Mouse (Mus musculus) heart, postnatal 4 days (tissue): ENCODE measurements at regions not wholly inside any gene's neighbourhood (a gene's known extent, or its start where the extent isn't known, plus 50 kb on each side); places are given as distances from the start of the nearest gene placed in this dataset.
A peak's percentile ranks its signal among the peaks of the same experiment; 100 is the strongest.

Experiments
- DNase-seq: peaks from one replicate; pipeline ENCODE4 v3.0.0; 2021

DNA sequence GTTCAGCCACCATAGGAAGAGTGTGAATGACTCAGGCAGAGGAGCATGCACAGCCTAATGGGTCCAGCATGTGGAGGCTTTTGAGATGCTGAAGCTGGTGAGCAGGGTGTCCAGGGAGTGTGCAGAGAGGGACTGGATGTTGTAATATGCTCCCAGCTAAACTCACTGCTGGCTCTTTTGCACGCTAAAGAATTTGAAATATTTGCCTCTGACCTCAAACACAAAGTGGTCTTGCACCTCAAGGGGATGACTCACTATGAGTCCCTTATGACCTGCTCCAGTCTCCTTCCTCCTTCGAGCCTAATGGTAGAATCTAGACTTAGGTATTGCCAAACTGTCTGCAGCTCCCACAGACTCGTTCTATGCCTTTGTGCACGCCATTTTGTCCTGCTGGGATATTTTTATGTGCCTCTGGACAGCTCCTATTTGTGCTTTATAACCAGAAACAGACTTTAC is 55.0 kb upstream of the Slit3 start:
- no peak for DNase-seq

GRCm38 (mm10) chr11:35057791-35058190 is 63.2 kb upstream of the Slit3 start:
- DNase-seq = no peak

- no peak for DNase-seq
Measured at GRCm38 (mm10) chr11:35055496-35056125, 65.4 kb upstream of the Slit3 start.

GRCm38 (mm10) chr11:35053613-35053950 is 67.4 kb upstream of the Slit3 start:
- DNase-seq = peak; percentile 9

DNA sequence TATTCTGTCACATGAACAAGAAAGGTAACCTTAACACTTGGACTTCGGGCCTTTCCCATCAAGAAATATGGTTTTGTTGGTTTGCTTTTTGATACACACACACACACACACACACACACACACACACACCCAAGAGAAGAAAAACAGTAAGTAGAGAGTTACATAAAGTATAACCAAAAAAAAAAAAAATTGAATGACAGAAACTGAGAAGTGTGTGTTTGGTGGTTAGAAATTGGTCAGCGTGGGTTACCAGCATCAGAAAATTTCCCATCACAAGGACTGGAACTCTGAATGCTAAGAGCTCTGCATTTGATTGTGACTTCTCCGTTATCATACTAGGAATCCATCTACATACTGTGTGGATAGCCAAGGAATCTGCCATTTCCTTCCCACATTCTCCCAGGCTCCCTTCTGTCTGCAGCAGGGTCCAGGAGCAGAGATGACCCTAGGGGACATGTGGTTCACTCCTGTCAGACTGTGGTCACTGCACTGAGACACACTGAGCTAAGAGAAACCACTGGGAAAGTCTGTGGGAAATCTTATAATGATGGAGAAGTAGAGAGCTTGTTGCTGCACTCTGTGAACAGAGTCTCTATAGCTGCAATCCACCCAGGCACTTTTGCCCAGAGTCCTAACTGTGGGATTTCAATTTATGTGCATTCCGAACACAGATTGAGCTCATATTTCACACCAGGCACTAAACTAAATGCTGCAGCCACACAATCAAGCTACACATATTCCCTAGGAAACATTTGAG is 68.0 kb upstream of the Slit3 start:
- no peak for DNase-seq

- no peak for DNase-seq
Measured at GRCm38 (mm10) chr11:35049663-35050215, 71.3 kb upstream of the Slit3 start.

DNA sequence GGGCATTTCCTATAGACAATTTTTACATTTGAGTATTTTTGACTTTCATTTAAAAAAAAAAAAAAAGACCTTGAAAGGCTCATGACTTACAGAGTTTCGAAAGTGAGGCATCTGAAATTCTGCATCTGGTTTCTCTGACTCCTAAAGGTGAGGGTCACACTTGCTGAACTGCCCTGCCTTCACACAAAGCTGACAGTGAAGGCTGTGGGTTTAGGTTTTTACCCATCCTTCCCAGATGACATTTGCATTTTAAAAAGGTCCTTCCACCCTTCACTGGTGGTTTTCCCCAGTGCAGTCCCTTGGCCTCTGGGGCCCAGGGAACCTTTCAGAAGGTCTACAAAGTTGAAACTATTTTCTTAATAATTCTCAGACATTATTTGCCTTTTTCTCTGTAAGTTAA is 76.4 kb upstream of the Slit3 start:
- DNase-seq = no peak

DNA sequence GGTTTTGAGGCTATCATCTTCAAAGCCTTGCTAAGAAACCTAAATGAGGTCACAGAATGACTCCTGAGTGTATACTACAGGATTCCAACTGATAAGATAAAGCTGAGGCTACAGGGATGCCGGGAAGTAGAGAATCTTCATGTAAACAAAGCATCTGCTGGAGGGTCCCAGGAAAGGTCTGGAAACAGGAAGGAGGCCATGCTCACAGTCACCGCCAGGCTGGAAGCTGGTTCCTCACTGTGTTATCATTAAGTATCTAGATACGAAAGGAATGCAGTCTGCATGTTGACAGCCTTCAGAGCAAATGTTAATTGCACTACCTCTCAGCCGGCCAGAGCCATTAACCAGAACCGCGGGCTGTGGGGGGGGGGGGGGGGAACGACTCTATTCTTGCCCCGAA is 96.6 kb upstream of the Slit3 start:
- DNase-seq = no peak

- DNase-seq = no peak
Measured at GRCm38 (mm10) chr11:35023813-35024212, 97.2 kb upstream of the Slit3 start.

GRCm38 (mm10) chr11:35021990-35022625 is 98.9 kb upstream of the Slit3 start:
- DNase-seq = no peak

GRCm38 (mm10) chr11:35016998-35017397 is 104.0 kb upstream of the Slit3 start:
- no peak for DNase-seq

DNA sequence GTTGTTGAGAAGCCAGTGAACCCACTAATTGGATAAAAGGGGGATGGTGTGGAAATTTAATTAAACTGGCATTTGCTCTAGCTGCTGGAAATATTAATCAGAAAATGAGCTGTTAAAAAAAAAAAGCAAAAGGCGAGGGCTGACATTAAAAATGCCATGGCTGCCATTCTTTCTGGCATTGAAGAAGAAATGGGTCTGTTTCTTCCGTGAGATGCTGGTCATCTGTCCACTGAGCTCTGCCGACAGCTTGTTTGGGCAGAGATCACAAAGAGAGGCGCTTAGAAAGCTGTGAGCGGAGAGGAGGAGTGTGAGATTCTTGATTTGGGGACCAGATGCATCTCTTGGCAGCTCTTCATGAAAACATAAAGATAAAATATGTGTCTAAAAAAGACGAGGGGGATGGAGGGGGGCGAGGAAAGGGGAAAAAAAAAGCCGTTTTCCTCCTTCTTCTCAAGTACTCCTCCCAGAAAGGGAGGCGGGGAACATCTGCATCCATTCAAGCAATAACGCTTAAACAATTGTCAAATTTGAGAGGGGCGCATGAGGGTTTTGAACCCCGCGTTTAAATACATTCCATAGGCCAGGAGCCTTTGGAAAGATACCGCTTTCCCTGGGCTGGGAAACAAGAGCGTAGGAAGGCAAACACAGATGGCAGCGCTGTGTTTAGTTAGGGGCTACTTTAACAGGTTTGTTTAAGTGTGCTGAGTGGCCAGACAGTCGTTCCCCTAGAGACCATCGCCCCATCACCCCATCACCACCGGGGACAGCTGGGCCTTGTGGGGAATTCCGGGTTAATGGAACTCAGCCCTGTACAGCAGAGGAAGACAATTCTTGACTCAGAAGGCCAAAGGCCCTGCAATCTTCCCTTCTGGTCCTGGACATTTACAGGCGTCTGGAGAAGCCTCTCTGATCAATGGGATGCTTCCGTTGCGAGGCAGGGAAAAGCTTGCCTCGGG is 109.2 kb upstream of the Slit3 start:
- no peak for DNase-seq

- DNase-seq = no peak
Measured at GRCm38 (mm10) chr11:35006773-35007567, 114.1 kb upstream of the Slit3 start.

- DNase-seq = no peak
Measured at GRCm38 (mm10) chr11:35005143-35005542, 115.9 kb upstream of the Slit3 start.

DNA sequence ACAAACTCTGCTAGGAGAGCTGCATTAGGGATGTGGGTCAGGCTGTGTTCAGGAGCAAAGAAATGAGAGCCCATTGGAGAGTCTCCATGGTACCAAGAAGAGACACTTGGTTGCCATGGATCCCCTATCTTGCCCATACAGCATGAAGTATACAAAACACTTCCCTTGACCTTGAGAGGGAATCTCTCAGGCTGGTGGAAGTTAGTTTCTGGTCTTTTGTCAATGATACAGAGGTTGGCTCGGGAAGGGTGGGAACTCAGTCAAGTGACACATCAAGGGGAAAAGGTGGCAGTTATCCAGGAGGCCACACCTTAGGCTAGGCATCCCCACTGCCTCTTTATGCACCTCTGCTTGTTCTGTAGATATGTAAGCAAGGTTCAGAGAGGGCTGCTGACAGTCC is 116.6 kb upstream of the Slit3 start:
- no peak for DNase-seq

GRCm38 (mm10) chr11:35003956-35004355 is 117.1 kb upstream of the Slit3 start:
- DNase-seq = no peak

DNA sequence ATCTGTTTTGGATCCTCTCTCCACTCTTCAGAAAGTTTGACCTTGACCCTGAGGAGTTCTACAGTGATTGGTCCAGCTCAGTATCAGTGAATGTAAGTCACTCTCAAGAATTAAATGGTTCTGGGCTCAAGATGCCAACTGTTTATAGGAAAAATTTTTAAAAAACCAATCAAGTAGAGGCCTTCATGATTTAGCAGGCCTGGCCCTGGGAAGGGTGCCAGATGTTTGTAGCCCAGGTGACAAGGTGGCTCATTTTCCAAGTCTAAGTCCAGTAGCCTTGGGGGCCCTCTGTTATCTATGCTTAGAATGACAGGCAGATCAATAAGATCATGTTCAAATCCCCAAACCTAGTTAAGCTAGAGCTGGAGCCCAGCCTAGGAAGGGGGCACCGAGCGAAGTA is 123.1 kb upstream of the Slit3 start:
- DNase-seq = no peak

- DNase-seq = no peak
Measured at GRCm38 (mm10) chr11:34995515-34995914, 125.5 kb upstream of the Slit3 start.

- peak; percentile 17 for DNase-seq
Measured at GRCm38 (mm10) chr11:34982775-34983457, 138.1 kb upstream of the Slit3 start.

DNA sequence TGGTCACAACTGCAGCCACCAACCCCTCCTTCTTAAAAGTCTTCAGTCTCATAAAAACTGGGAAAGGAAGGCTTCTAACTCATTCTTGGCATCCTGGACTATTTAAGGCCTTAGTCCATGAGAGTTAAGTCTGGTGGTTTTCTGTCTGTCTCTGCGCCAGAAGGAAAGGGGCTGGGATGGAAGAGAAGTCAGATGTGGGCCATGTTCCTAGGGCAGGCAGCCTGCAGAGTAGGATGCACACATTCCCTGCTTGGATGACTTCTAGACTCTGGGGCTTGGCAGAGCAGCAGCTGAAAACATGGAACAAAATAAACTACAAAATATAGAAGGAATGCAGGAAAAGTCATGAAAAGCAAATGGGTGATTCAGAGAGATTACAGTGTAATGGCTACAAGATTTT is 140.8 kb upstream of the Slit3 start:
- DNase-seq = peak; percentile 10

DNA sequence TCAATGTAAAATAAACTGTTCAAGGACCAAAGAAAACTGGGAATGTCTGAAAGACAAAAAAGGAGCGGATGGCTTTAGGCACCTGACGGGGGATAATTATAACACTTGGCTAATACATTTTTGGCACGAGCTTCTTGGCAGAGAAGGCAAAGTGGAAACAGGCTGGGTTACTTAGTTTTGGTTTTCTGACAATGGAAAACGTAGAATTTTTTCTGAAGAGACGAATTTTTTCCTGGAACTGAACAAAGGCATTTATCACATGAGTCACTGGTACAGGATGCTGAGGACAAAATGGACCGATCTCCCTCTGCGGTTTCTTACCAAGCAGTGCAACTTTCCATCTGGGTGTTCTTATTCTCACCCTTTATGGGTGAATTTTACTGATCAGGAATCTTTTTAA is 143.2 kb upstream of the Slit3 start:
- peak; percentile 29 for DNase-seq
